Mouse (Mus musculus) liver, embryonic 11.5 days (tissue): Measurements from ENCODE around the gene Pnkp. TPM values are rescaled to one million over a fixed set of nuclear protein-coding genes. Genes with fewer than 3 reads are reported as not detected.

Experiments
- ATAC-seq: fragments of 200-750 bp; cut with Nextera tagmentation; replicated peaks from 2 replicates; pipeline ENCODE4 v1.8.0; 2017; ENCODE audit warnings: moderate number of reproducible peaks, mild to moderate bottlenecking, moderate TSS enrichment, moderate library complexity; ENCODE audit not compliant: low FRiP score
- DNase-seq: peaks from one replicate; pipeline ENCODE4 v3.0.0-alpha.2; 2017; ENCODE audit warnings: low spot score
- H3K27ac ChIP-seq: fragments of 300-500 bp; sonication (generic); 2 replicates; pipeline ENCODE4 v1.5.1; 2014; ENCODE audit warnings: mild to moderate bottlenecking, low read depth, low read length, control low read depth
- H3K27me3 ChIP-seq: fragments of 300-500 bp; sonication (generic); replicated peaks from 2 replicates; pipeline ENCODE4 v1.6.1; 2014; ENCODE audit warnings: low read length, mixed read lengths; ENCODE audit not compliant: control insufficient read depth, insufficient read depth
- H3K36me3 ChIP-seq: fragments of 300-500 bp; sonication (generic); 2 replicates; pipeline ENCODE4 v1.6.1; 2014; ENCODE audit warnings: mild to moderate bottlenecking, low read length, moderate library complexity, mixed read lengths; ENCODE audit not compliant: control insufficient read depth, insufficient read depth
- H3K4me1 ChIP-seq: fragments of 300-500 bp; sonication (generic); replicated peaks from 2 replicates; pipeline ENCODE4 v1.6.1; 2014; ENCODE audit warnings: low read length, mixed read lengths; ENCODE audit not compliant: control insufficient read depth, insufficient read depth
- H3K4me2 ChIP-seq: fragments of 300-500 bp; sonication (generic); 2 replicates; pipeline ENCODE4 v1.6.1; 2014; ENCODE audit warnings: mild to moderate bottlenecking, control low read depth, moderate library complexity
- H3K4me3 ChIP-seq: fragments of 300-500 bp; sonication (generic); 2 replicates; pipeline ENCODE4 v1.5.1; 2014; ENCODE audit warnings: low read depth, low read length, control low read depth
- H3K9ac ChIP-seq: fragments of 300-500 bp; sonication (generic); 2 replicates; pipeline ENCODE4 v1.6.1; 2014; ENCODE audit warnings: low read depth, low read length, control low read depth
- H3K9me3 ChIP-seq: fragments of 300-500 bp; sonication (generic); 2 replicates; pipeline ENCODE4 v1.6.1; 2016; ENCODE audit warnings: low read length, inconsistent platforms, mixed read lengths; ENCODE audit not compliant: control insufficient read depth
- WGBS: fragments of 180-500 bp; shearing (Covaris S2); extraction: QIAGEN DNeasy Blood & Tissue Kit; methylation state at CpG from one replicate; pipeline ENCODE4 v1.1.7; 2014; 5-methylcytosine and 5-hydroxymethylcytosine counted together
- polyA plus RNA-seq: library from polyadenylated mRNA; unstranded; fragments of >200 nt; fragmentation: Nextera tagmentation; extraction: Ambion mirVana; gene quantifications from 2 replicates; pipeline ENCODE4 v1.2.1, GENCODE M21; 2014

Pnkp gene
- polyA plus RNA-seq, 1 experiment from 2014 or later, result 32.5 TPM

GRCm38 (mm10) chr7:44877833-44878232 lies 20.9 kb downstream of the Pnkp start:
- peaks cover 47% of the 10 kb centered on the region for H3K36me3 ChIP-seq
- H3K4me3 ChIP-seq, result no peak overlapping the region
- no peaks in the 10 kb centered on the region; the same call in 1 of the 2 replicates for H3K4me1 ChIP-seq
- DNase-seq (no peak), ATAC-seq (no peak)
- no peaks in the 10 kb centered on the region for H3K9me3 ChIP-seq
- WGBS, result 87% methylated on average over 14 of the region's 14 CpGs
- H3K27ac ChIP-seq, result no peak overlapping the region
- no peak overlapping the region for H3K4me2 ChIP-seq
- H3K27me3 ChIP-seq, result no peaks in the 10 kb centered on the region
- no peak overlapping the region for H3K9ac ChIP-seq

DNA sequence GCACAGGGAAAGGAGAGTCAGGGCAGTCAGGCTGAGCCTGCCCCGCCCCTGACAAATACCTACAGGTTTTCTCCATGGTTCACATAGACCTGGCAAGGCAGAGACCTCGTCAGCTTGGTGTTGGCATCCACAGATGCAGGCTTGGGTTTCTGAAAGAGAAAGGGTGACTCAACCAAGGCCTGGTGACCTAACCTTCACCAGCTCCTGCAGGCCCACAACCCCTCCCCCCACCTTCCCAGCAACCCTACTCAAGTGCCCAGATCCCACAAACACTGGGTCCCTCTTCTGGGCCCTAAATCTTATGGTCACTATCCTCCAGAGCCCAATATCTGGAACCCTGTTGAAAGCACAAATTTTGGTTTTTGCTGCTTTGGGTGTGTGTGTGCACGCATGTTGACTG lies 26.1 kb downstream of the Pnkp start:
- ATAC-seq, result no peak
- Histone ChIP-seq H3K4me3 (no peak overlapping the region), H3K9ac (no peak overlapping the region), H3K4me2 (no peak overlapping the region), H3K27me3 (no peaks in the 10 kb centered on the region), H3K27ac (no peak overlapping the region), H3K36me3 (peaks cover 48% of the 10 kb centered on the region), H3K9me3 (no peaks in the 10 kb centered on the region), H3K4me1 (no peaks in the 10 kb centered on the region)
- WGBS, result 86% methylated on average over 3 of the region's 3 CpGs
- DNase-seq, result no peak

DNA sequence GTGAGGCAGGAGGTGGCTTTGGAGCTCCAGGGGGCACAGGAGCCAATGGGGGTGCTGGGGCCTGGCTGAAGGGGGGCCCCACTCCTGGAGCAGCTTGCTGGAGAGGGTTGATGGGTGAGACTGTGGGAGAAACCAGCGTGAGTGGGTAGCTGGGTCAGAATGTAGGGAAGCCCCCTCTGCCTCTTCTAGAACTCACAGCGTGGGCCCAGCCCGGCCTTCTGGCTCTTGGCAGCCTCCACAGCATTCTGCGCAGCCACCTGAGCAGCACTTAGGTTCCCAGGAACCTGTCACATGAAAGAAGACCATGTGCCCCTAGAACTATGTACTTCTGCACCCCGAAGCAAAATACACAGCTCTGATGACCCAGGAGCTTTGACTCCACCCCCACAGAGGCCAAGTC lies 27.7 kb downstream of the Pnkp start:
- DNase-seq (no peak), ATAC-seq (no peak)
- H3K4me1 ChIP-seq, result peaks cover 8% of the 10 kb centered on the region; the same call in 1 of the 2 replicates
- no peak overlapping the region for H3K27ac ChIP-seq
- H3K36me3 ChIP-seq, result peaks cover 40% of the 10 kb centered on the region
- no peak overlapping the region for H3K4me2 ChIP-seq
- 95% methylated on average over 5 of the region's 5 CpGs for WGBS
- H3K9me3 ChIP-seq, result no peaks in the 10 kb centered on the region
- H3K4me3 ChIP-seq, result no peak overlapping the region
- H3K9ac ChIP-seq, result no peak overlapping the region
- H3K27me3 ChIP-seq, result no peaks in the 10 kb centered on the region

GRCm38 (mm10) chr7:44886964-44887363 lies 30.0 kb downstream of the Pnkp start:
- no peaks in the 10 kb centered on the region for H3K9me3 ChIP-seq
- H3K27ac ChIP-seq, result no peak overlapping the region
- H3K4me1 ChIP-seq, result peaks cover 19% of the 10 kb centered on the region
- no peak overlapping the region for H3K4me2 ChIP-seq
- WGBS, result 81% methylated on average over 7 of the region's 7 CpGs
- H3K4me3 ChIP-seq, result no peak overlapping the region
- H3K27me3 ChIP-seq, result no peaks in the 10 kb centered on the region
- DNase-seq (no peak), ATAC-seq (no peak)
- H3K9ac ChIP-seq, result no peak overlapping the region
- H3K36me3 ChIP-seq, result peaks cover 19% of the 10 kb centered on the region

GRCm38 (mm10) chr7:44888256-44889105 lies 31.5 kb downstream of the Pnkp start:
- DNase-seq, result no peak
- H3K36me3 ChIP-seq, result peaks cover 11% of the 10 kb centered on the region

DNA sequence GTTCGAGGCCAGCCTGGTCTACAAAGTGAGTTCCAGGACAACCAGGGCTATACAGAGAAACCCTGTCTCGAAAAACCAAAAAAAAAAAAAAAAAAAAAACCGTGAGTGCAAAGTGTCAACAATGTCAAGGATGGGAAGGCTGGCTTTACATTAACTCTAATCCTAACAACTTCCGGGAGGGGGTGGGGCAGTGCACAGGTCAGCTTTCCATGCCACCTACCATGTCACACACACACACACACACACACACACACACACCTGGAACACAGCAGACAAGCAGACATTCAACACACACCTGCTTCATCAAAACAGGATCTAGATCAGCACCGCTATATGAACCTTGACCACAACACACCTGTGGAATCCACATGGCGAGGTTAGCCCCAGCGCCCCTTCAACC lies 33.2 kb downstream of the Pnkp start:
- Histone ChIP-seq H3K4me2 (peak overlapping the region; percentile 95), H3K9me3 (no peaks in the 10 kb centered on the region), H3K9ac (0 out of 2 replicates have a peak overlapping the region, but pooled peaks have one; percentile 10), H3K4me1 (peaks cover 20% of the 10 kb centered on the region), H3K27me3 (no peaks in the 10 kb centered on the region), H3K27ac (no peak overlapping the region), H3K4me3 (no peak overlapping the region), H3K36me3 (peaks cover 3% of the 10 kb centered on the region; the same call in 1 of the 2 replicates)
- 85% methylated on average over 6 of the region's 7 CpGs for WGBS
- ATAC-seq (no peak), DNase-seq (no peak)

More at GRCm38 (mm10) chr7:44888256-44889105, 31.5 kb downstream of the Pnkp start:
- no peak for ATAC-seq
- Histone ChIP-seq H3K9ac (no peak overlapping the region), H3K4me1 (peaks cover 19% of the 10 kb centered on the region), H3K4me3 (no peak overlapping the region), H3K27ac (no peak overlapping the region), H3K4me2 (no peak overlapping the region), H3K27me3 (no peaks in the 10 kb centered on the region), H3K9me3 (no peaks in the 10 kb centered on the region)
- 81% methylated on average over 13 of the region's 13 CpGs for WGBS

DNA sequence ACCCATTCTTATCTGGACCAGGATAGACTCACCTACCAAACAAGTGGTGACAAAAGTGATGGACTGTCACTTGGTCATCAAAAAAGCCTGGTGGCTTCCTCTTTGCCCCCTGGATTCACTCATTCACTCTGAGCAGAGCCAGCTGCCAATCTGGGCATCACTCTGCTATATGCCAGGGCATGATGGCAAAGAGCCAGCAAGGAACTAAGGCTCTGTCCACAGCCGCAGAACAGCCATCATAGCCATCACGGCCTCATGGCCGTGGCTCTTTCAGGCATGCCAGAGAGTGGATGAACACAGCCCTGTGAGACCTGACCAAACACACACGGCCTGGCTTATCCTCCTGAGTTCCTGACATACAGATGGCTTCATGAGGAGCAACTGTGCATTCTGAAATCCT lies 33.8 kb downstream of the Pnkp start:
- Histone ChIP-seq H3K9me3 (no peaks in the 10 kb centered on the region), H3K27me3 (no peaks in the 10 kb centered on the region), H3K4me2 (peak overlapping the region; percentile 95), H3K27ac (no peak overlapping the region), H3K9ac (peak overlapping the region; percentile 92; the same call in 1 of the 2 replicates), H3K4me3 (peak overlapping the region; percentile 79), H3K4me1 (peaks cover 21% of the 10 kb centered on the region), H3K36me3 (peaks cover 3% of the 10 kb centered on the region; the same call in 1 of the 2 replicates)
- ATAC-seq (no peak), DNase-seq (no peak)
- 88% methylated on average over 4 of the region's 4 CpGs for WGBS

- Histone ChIP-seq H3K9me3 (no peaks in the 10 kb centered on the region), H3K27me3 (no peaks in the 10 kb centered on the region), H3K4me1 (peaks cover 25% of the 10 kb centered on the region), H3K36me3 (peaks cover 2% of the 10 kb centered on the region; the same call in 1 of the 2 replicates), H3K27ac (peak overlapping the region; percentile 78), H3K4me3 (peak overlapping the region; percentile 79), H3K9ac (peak overlapping the region; percentile 92), H3K4me2 (peak overlapping the region; percentile 95)
- DNase-seq (no peak), ATAC-seq (no peak)
- WGBS, result 16% methylated on average over 6 of the region's 6 CpGs
Observed at GRCm38 (mm10) chr7:44891611-44892010, 34.7 kb downstream of the Pnkp start.
